Mouse (Mus musculus) frontal cortex, postnatal 36 days (tissue): ENCODE data around the gene Acsf2.

Source experiments
- DNase-seq, 2 experiments: peaks; one replicate each; pipeline ENCODE4 v3.0.0; 2022; ENCODE audit warnings: low spot score in 2 of 2

The Acsf2 gene

GRCm38 (mm10) chr11:94548041-94548784, 53.5 kb downstream of the Acsf2 start:
- DNase-seq = no peak

GRCm38 (mm10) chr11:94547271-94547670, 54.4 kb downstream of the Acsf2 start:
- no peak for DNase-seq

- DNase-seq = no peak
Measured at GRCm38 (mm10) chr11:94546381-94546780, 55.3 kb downstream of the Acsf2 start.

GRCm38 (mm10) chr11:94544422-94544821, 57.2 kb downstream of the Acsf2 start:
- no peak for DNase-seq

GRCm38 (mm10) chr11:94543932-94544331, 57.7 kb downstream of the Acsf2 start:
- peak; percentile 90 to 95 for DNase-seq

GRCm38 (mm10) chr11:94543344-94543743, 58.3 kb downstream of the Acsf2 start:
- no peak for DNase-seq

GRCm38 (mm10) chr11:94542400-94542799, 59.3 kb downstream of the Acsf2 start:
- no peak for DNase-seq

GRCm38 (mm10) chr11:94539761-94540160, 61.9 kb downstream of the Acsf2 start:
- DNase-seq = no peak

- DNase-seq = no peak
Measured at GRCm38 (mm10) chr11:94538733-94539292, 62.9 kb downstream of the Acsf2 start.

GRCm38 (mm10) chr11:94533171-94533570, 68.5 kb downstream of the Acsf2 start:
- peak in 1 of 2 experiments; percentile 38 for DNase-seq

- no peak for DNase-seq
Measured at GRCm38 (mm10) chr11:94528879-94529278, 72.8 kb downstream of the Acsf2 start.

- no peak for DNase-seq
Measured at GRCm38 (mm10) chr11:94526171-94526879, 75.3 kb downstream of the Acsf2 start.

- DNase-seq = peak; percentile 73 to 74
Measured at GRCm38 (mm10) chr11:94521219-94521843, 80.3 kb downstream of the Acsf2 start, which contains the start of gene Mycbpap. Gene Mycbpap (minus strand): TSS chr11:94521742.

GRCm38 (mm10) chr11:94513452-94513851, 88.2 kb downstream of the Acsf2 start:
- no peak for DNase-seq

- no peak for DNase-seq
Measured at GRCm38 (mm10) chr11:94508976-94509375, 92.7 kb downstream of the Acsf2 start.
